Mouse (Mus musculus) cerebellum, adult 8-10 months (tissue): ENCODE measurements at regions not wholly inside any gene's neighbourhood (a gene's known extent, or its start where the extent isn't known, plus 50 kb on each side); places are given as distances from the start of the nearest gene placed in this dataset.
A peak's percentile ranks its signal among the peaks of the same experiment; 100 is the strongest.

Source experiments
- DNase-seq: peaks from one replicate; pipeline ENCODE4 v3.0.0; 2022

DNA sequence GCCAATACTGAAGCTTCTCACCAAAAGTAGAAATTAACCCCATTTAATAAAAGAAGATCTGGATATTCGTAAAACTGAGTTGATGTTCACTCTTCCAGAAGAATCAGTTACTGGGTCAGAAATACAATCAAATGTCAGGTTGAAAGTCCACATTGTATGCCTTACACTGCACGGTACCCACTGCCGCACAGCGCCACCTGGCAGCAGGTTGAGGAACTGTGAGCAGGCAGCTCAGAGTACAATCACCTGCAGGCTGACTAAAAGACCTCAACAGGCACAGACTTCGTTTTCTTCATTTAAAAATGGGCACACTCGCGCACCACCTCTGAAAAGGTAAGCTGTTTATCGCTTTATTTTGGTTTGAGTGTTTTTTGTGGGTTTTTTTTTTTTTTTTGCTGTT, 341.8 kb upstream of the Mms22l start:
- DNase-seq = peak; percentile 12

DNA sequence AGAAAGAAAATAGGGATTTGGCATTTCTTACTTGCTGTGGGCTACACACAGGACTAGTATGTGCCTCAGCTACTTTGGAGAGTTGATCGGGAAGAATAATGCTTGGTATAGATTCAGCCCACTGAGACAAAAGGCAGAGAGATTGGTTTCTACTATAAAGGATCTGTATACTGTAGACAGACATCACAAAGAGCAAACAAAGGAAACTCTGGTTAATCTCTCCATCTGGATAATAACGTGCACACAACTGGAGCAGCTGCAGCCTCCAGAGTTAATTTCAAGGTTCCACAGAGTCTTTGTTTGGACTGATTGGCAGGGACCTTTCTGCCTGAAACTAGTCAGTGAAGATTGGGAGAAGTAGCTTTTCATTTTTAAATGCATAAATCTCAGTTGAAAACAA, 322.5 kb upstream of the Mms22l start:
- DNase-seq = no peak

DNA sequence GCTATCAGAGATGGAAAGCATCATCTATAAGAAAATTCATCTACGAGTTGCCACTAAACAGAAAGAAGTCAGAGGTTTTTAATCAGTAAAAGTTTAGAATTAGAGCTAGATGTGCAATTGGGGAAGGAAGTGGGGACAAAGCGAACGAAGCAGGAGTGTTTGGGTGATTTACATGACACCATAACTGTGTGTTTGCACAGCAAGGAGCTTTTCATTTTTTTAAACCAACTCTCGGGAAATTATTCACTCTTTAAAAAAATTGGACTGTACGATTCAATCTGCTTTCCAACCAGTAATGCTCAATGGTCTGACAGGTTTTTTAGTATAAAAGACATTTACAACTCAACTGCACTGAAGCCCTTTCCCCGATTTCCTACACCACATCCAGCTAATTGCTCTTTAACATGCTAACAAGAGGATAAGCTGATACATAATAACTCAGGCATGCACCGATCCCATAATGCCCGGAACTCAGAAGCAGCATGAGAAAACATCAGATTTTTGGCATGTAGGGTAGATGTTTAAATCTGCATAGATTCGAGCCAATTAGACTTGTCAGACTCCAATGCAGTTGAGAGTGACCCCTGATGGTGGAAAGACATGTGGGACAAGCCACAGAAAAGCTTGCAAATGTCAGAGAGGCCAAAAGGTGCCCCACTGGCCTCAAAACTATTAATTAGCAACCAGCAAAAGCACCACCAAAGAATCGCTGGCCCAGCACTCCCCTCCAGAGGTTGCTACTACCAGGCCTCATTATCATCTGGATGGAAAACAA, 282.8 kb upstream of the Mms22l start:
- no peak for DNase-seq

DNA sequence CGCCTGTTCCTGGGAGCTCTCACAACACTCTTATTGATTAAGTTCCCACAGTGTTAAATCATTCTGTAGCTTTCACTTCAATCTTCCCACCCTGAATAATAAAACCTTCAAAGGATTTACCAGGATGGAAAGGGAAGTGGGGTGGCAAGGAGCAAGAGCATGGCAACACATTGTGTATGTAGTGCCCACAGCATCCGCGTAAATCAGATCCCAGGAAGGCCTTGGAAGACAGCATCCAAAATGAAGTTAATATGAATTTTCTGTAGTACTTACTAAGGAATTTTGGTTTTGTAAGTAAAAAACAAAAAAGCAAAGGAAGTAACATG, 282.3 kb upstream of the Mms22l start:
- DNase-seq = no peak

DNA sequence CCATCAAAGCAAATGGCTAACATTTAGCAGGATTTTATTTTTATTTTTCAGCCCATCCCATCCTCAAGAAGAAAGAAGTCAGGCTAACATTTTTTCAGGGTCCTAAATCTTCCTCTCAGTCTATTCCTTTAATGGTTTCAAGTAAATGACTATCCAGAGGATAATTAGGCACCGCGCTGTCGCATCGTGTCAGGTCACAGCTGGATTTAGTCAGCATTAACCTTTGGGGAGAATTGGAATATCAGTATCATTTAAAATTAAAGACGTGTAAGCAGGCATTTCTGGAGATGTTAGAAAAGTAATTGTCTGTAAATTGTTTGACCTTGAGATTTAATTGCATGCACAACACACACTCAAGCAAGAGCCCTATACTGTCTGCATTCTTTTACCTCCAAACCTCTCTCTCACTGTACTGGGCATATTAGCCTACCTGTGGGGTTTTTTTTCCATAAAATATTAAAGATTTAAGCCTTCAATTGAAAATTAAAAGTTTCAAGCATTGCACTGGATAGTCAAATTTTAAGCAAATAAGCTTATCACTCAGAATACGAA, 277.8 kb upstream of the Mms22l start:
- no peak for DNase-seq

DNA sequence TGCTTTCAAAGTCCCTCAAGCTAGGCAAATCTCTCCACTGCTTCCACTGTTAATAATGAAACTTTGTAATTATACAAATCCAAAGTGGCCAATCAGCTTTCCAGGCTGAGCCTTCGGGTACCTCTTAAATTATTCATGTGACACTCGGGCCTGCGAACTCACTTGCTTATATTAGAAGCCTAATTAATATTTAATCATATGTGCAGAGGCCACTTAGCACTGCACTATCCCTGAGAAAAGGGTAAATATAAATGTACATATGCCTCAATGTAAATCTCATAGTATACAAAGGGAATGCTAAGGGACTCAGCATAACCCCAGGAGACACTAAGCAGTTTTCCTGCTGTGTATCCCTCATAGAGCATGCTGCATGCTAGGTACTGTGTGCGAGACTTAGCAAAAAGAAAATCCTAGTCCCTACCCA, 277.2 kb upstream of the Mms22l start:
- DNase-seq = no peak

DNA sequence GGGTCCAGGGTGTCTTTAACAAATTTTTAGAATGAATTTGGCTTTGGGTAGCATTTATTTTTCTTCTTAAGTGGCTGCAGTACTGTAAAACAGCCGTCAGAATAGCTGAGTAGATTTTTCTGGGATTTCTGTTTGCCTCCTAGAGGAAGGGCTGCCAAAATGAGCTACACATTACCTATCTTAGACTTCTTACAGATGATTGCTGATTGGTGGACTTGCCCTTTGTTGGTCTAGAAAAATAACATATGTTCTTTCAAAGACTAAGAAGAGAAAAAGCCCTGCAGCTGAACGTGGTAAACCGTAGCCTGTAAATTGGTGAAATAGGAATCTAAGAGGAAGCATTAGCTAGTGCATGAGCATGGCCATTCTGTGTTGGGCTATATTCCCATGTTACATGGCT, 276.7 kb upstream of the Mms22l start:
- DNase-seq = no peak

DNA sequence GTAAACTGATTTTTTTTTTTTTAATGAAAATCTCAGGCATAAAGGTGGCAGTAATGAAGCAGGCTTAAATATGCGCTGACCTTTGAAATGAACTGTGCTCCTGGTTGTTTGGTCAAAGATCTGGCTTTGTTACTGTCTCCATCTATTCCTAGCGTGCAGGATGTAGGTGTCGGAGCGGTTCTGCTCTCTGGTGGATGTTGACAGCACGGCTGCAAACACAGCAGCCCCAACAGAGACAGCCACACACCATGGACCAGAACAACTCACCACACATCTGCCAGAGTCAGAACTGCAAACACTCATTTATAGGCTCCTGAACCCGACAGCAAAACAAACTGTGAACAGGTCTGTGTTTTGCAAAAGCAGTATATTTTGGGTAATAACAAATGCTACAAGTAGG, 251.1 kb upstream of the Mms22l start:
- no peak for DNase-seq

DNA sequence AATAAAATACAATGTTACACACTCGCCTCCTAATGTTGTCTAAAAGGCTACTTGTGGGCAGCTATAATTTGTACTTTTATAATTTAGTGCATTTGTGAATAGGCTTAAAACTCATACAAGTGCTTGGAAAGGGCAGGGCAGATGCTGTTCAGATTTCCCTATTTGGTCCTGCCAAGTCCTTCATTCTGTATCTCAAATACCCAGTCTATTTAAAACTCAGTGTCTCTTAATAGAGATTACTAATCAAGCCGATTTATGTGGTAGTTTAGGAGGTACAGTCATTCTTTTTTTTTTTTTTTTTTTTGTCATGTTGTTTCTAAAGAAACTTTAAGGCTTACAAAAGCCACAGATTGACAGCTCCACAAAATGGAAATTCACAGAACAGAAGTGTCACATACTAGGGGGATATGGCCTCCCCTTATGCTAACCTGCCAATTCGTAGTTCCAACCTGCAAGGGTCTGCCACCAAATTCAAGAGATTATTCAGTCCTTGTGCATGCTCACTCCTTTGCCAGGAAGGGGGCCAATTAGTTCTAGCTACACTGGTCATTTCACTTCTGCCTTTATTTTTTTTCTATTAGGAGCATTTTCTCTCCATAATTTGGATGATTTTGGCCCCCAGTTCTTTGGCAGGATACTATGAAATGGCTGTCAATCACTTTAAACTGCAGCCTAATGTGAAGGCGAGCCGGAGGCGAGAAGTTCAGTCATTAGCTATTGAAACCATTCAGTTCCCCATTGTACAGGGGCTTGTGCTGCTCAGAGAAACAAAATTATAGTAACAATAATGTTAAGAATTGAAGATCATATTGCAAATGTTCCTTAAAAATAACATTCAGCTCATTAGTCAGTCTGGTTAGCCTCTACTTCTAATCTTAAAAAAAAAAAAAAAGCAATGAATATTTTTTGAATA, 247.9 kb upstream of the Mms22l start:
- no peak for DNase-seq

DNA sequence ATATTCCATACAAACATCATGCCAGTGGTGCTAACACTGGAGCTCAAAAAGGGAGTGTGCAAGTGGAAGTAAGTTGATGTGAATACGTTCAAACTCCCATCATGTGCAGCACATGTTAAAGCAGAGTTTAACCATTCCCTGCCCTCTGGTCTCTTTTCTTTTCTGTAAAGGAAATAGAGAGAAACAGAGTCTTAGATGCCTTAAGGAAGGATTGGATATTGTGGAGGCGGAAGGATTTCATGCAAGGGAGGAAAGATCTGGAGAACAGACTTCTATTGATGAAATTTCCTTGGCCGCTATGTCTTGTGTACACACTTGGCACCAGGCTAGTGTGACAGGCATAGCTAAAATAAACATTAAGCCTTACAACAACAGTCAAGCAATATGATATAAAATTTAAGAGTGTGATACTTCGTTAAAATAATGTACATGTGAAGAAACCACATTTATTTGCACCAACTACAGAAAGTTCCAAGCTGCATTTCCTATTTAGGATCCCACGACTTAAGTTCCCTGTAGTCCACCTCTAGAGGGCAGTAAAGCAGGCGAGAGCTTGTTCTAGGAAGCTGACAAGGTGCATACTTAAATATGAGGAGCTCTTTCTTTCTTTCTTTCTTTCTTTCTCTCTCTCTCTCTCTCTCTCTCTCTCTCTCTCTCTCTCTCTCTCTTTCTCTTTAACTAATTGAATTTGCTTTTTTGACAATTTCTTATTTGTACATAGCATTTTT, 246.8 kb upstream of the Mms22l start:
- DNase-seq = no peak

DNA sequence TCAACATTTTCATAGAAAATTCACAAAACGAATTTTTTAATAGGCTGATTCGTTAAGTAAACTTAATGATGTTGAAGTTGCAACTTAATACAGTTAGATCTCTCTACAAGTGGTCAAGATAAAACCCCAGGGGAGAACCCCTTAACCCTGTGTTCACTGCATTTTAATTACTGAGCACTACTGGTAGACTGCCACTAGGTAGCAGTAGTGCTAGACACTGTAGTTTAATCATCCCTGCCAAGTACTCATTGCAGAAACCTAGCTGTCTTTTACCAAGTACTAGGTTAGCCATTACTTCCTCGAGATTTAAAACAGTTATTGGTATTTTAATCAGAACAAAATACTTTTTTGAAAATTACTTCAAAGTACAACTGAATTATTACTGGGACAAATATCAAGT, 218.1 kb upstream of the Mms22l start:
- DNase-seq = no peak
